Mouse (Mus musculus) heart, postnatal 14 days (tissue): ENCODE measurements around the gene Pecr. TPM values are rescaled to one million over a fixed set of nuclear protein-coding genes. Genes with fewer than 3 reads are reported as not detected.
"Not testable (repeated sequence)": the region's sequence is repeated elsewhere in the genome, so short reads cannot be mapped to it uniquely, and the experiment has no call there.

Experiments used
- DNase-seq, 2 experiments: peaks; one replicate each; pipeline ENCODE4 v3.0.0; 2021 to 2022
- intact Hi-C: fragments of 180-260 bp; cut with DNase I; formaldehyde crosslinking; loops from one replicate; pipeline ENCODE4 v1.15.1; 2025
- total RNA-seq, 2 experiments: library from RNA; stranded (reverse); gene quantifications; 2 replicates each; pipeline ENCODE4 v1.2.3; 2021

Pecr gene
- total RNA-seq, 2 experiments from 2014 or later: 11.1 to 11.4 TPM

- intact Hi-C loops: no loop called here
- DNase-seq: no peak
These were observed 7.3 kb upstream of the Pecr start for GRCm38 (mm10) chr1:72291421-72291820.

DNA sequence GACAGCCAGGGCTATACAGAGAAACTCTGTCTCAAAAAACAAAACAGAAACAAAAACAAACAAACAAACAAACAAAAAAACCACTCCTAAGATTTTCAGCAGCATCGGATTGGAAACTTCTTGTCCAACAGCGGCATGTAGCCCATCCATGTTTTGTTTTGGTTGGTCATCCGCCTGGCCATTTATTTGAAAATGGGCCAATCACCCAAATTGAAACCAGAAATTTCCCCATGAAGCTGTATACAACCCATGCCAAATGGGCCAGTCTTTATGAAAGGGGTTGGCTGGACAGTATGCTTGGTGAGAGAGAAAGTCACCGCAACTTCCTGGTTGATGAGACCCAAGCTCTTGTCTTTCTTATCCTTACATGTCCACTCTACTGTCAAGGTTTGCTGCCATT lies 6.8 kb upstream of the Pecr start:
- no peak for DNase-seq
- intact Hi-C loops: no loop called here

DNA sequence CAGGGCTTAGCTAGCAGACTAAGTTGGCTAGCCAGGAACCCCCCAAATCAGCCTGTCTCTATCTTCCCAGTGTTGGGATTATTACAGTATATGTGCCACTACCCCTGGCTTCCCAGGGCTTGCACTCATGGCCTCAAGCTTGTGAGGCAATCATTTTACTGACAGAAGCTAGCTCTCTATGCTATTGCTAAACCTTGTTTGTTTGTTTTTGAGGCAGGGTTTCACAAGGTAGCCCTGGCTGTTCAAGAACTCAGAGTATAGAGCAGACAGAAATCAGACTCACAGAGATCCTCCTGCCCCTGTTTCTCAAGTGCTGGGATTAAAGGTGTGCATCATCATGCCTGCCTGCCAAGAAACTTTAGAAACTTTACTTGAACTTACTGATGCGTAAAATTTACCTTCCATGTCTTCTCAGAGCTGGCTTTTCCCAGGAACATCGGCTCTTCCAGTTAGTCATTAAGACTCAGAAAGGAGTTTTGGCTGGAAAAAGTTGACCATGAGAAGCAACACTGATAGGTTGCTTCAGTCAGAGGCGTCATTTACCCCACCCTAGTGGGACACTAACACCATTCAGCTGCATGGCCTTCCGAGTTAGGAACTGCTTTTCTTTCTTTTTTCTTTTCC lies 4.5 kb upstream of the Pecr start:
- intact Hi-C loops: no loop called here
- no peak for DNase-seq

DNA sequence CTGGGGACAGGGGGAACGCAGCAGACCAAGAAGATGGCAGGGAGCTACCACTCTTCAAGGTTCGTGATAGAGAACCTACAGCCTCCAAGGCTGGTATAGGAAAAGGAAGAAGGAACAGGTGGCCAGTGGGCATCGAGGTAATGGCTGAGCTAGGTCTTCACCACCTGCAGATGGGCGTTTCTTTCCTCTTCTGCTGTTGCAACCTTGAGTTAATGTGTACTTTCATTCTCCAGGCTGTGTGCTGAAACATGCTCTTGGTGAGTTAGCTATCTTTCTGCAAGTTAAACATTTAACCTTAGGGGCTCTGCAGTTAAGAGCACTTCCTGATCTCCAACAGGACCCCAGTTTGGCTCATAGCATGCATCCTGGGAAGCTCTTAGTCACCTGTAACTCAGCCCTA lies 3.8 kb upstream of the Pecr start:
- no peak for DNase-seq
- intact Hi-C loops: no loop called here

DNA sequence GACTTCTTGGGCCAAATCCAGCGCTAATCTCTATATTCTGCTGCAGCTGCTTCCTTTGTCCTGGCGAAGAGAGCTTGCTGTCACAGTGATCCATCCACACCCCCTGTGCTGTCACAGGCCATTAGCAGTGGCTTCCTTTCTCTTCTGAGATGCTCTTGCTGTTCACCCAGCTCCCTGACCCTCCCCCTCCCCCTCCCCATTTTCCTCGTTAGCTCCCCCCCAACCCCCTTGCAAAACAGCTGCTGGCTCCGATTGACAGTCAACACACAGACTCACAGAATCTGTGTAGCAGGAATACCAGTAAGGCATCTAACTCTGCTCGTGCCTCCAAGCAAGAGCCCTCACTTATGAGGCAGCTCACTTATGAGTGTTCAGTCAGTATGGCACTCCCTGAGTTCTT lies 2.8 kb upstream of the Pecr start:
- intact Hi-C loops: no loop called here
- DNase-seq: no peak

GRCm38 (mm10) chr1:72284539-72284938 lies 425 bp upstream of the Pecr start:
- intact Hi-C loops: loop anchor here (5.0 kb wide), 1 partner anchor 42 kb away; no protein-coding TSS in a partner anchor
- DNase-seq: no peak

DNA sequence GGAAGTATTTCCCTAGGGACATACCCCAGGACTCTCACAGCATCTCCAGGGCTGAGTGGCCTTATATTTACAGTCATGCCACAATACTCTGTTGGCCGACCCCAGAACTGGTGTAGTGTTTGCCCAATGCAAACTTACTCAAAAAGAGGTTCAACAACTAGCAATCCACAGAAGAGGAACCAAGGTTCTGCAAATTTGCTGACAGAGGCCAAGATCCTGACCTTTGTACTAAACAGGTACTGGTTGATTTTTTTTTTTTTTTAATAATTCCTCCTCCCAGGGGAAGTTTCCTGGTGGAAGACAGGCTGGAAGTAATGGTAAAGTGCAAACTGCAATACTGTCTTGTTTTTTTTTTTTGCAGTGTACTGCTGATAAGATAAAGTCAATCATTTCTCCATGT lies 1.5 kb downstream of the Pecr start:
- no peak for DNase-seq
- intact Hi-C loops: loop anchor here (5.0 kb wide), 1 partner anchor 40 kb away; no protein-coding TSS in a partner anchor

DNA sequence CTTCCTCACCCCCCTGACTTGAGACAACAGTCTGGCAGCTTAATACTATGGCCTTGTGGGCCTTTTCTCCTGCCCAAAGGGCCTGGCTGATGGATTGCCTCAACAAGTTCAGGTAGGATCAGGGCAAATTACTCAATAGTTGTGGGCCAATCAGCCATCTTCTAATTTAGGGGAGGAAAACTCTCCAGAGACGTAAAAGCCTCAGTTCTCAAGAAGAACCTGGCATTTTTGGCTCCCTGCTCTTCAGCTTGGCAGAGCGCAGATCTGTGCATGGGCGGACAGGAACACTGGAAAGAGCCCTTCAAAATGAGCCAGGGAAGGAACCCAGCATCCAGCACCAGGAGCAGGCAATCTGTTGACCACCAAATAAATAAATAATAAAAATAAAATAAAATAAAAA lies 6.0 kb downstream of the Pecr start:
- intact Hi-C loops: no loop called here
- no peak for DNase-seq

- intact Hi-C loops: no loop called here
- no peak for DNase-seq
These were observed 21.0 kb downstream of the Pecr start for GRCm38 (mm10) chr1:72263099-72263498.

DNA sequence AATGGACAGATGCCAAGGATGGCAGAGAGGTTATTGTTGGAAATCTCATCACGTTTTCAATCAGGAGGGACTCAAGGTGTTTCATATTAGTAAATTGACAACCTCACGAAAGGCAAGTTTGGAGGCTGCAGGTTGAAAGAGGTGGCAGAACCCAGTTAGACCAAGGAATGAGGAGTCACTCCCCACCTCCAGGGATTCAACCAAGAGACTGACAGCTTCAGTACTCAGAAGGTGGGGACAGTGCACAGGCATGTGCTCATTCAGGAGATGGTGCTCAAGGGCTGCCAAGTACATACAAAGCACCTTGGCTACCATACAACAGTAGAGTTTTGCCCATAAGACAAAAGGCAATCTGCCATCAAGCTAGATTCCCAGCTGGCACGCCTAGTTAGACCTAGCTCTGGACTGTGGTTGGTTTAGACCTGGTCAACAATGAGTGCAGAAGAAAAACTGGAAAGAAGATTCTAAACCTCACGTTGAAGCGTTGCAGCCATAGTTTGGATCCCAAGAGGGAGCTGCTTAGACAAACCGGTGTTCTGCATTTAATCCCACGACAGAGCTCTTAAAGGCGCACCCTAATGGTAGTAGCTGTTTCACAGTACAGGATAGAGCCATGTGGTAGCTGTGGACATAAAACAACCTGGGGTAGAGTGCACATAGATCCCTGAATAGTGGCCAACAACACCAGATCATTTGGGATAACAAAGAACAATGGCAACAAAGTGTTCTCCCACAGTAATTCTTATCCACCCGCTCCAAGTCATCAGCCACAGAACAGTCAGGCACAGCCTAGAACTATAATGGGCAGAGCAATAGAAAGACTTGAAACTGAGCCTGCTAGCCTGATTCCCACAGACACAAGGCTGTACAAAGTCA lies 27.5 kb downstream of the Pecr start:
- DNase-seq: no peak
- intact Hi-C loops: no loop called here

- intact Hi-C loops: no loop called here
- no peak for DNase-seq
These were observed 28.3 kb downstream of the Pecr start for GRCm38 (mm10) chr1:72255854-72256175.

- intact Hi-C loops: no loop called here
- peak; percentile 15 to 43 for DNase-seq
These were observed 28.9 kb downstream of the Pecr start for GRCm38 (mm10) chr1:72255062-72255853.

DNA sequence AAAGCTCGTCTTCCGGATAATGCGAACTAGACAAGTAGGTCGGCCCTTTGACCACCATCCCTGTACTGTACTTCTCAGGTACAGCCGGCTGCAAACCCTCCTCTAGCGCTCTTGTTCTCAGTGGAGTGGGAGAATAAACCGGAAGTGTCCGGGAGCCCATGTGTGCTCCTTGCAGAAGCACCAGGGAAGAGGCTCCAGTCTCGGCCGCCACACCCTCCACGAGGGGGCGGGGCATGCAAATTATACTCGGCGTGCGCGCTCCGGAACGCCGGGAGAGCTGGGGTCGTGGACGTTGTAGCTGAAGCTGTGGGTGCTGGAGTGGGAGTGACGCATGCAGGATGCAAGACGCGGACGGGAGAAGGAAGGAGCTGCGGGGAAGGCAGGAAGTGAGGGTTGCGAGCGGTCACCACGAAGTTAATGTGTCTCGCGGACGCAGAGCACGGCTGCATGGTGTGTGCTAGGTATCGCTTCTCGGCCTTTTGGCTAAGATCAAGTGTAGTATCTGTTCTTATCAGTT lies 29.5 kb downstream of the Pecr start:
- intact Hi-C loops: no loop called here
- DNase-seq: peak; percentile 88 to 91

- DNase-seq: no peak
- intact Hi-C loops: no loop called here
These were observed 30.1 kb downstream of the Pecr start for GRCm38 (mm10) chr1:72253881-72254491.

- no peak for DNase-seq
- intact Hi-C loops: no loop called here
These were observed 32.3 kb downstream of the Pecr start for GRCm38 (mm10) chr1:72251806-72252205.

DNA sequence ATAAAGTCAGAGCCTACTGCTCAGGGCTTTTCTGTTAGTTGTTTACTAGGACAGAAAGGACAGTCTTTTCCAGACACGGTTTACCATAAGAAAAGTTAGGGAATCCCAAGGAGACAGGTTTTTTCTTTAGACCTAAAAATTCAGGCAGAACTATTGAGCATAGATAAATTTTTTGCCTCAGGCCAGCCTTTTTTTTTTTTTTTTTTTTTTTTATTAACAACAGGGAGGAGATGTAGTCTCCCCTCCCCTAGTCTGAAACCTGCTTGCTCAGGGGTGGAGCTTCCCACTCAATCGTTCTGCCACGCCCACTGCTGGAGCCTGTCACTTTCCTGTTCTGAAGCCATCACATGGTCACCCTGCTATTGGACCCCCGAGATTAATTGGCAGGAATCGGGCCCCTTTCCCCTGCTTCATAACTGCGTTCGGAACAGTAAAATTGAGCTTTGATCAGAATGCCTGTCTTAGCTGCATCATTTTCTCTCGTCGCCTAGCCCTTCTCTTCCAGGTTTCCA lies 35.8 kb downstream of the Pecr start:
- DNase-seq, intact Hi-C loops: not testable (repeated sequence)

- DNase-seq: no peak
- intact Hi-C loops: loop anchor here (5.0 kb wide), 1 partner anchor 38 kb away; the partner anchor contains the start of genes Pecr and Tmem169
These were observed 39.6 kb downstream of the Pecr start for GRCm38 (mm10) chr1:72244317-72245036.

- peak; percentile 96 to 97 for DNase-seq
- intact Hi-C loops: loop anchor here (5.0 kb wide), 1 partner anchor 39 kb away; the partner anchor contains the start of genes Pecr and Tmem169
These were observed 40.3 kb downstream of the Pecr start for GRCm38 (mm10) chr1:72243656-72244316.

- intact Hi-C loops: loop anchor here (5.0 kb wide), 1 partner anchor 40 kb away; the partner anchor contains the start of genes Pecr and Tmem169
- no peak for DNase-seq
These were observed 41.5 kb downstream of the Pecr start for GRCm38 (mm10) chr1:72242581-72243143.
